Mouse (Mus musculus): ENCODE measurements at regions not wholly inside any gene's neighbourhood (a gene's known extent, or its start where the extent isn't known, plus 50 kb on each side); places are given as distances from the start of the nearest gene placed in this dataset.

DNA sequence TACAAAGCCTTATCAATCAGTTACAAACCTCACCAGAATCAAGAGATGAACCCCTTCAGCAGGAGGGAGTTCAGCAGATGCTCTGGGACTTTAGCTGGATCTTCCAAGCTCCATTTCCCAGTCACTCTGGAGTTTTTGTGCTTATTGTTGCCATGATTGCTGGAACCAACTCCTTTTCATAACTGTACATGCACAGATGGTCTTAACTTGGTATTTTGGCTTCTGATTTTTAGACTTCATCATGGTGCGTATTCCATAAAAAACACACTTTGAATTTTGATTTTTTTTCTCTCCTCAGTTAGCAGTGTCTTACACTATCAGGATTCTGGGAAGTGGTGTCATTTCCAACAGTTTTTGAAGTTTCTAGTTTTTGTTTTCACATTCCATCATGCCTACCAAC lies 187.8 kb downstream of the Cxcl12 start:
- TF ChIP-seq CTCF (IDR thresholded peaks at IDR 0.05; ENCODE audit: low read depth, low read length) (no peak), POLR2A (IDR thresholded peaks at IDR 0.05; ENCODE audit: borderline replicate concordance, low read depth, low read length) (no peak)
